Mouse (Mus musculus): Measurements from ENCODE around the gene Rps6kl1. TPM values are rescaled to one million over a fixed set of nuclear protein-coding genes. Genes with fewer than 3 reads are reported as not detected.
A peak's percentile ranks its signal among the peaks of the same experiment; 100 is the strongest.

The Rps6kl1 gene
- 1 to 10 TPM; 1.0 to 2.3 (median 1.8) TPM for total RNA-seq (2022)

GRCm38 (mm10) chr12:85151002-85151774 is at the start of gene Rps6kl1:
Gene Rps6kl1, minus strand, starts transcription at chr12:85151264.
- DNase-seq = no peak

- DNase-seq = no peak
These were observed 48.9 kb upstream of the Rps6kl1 start for GRCm38 (mm10) chr12:85199954-85200353.

GRCm38 (mm10) chr12:85197936-85198335 is 46.9 kb upstream of the Rps6kl1 start:
- DNase-seq = no peak

GRCm38 (mm10) chr12:85197371-85197770 is 46.3 kb upstream of the Rps6kl1 start:
- no peak for DNase-seq

- DNase-seq = no peak
These were observed 45.1 kb upstream of the Rps6kl1 start for GRCm38 (mm10) chr12:85196191-85196590.

- DNase-seq = no peak
These were observed 44.0 kb upstream of the Rps6kl1 start for GRCm38 (mm10) chr12:85195086-85195485.

GRCm38 (mm10) chr12:85194623-85195018 is 43.6 kb upstream of the Rps6kl1 start:
- DNase-seq = peak; percentile 37

GRCm38 (mm10) chr12:85193923-85194622 is 43.0 kb upstream of the Rps6kl1 start:
- no peak for DNase-seq

- DNase-seq = no peak
These were observed 42.1 kb upstream of the Rps6kl1 start for GRCm38 (mm10) chr12:85193146-85193545.

GRCm38 (mm10) chr12:85192461-85193108 is 41.5 kb upstream of the Rps6kl1 start:
- no peak for DNase-seq

GRCm38 (mm10) chr12:85190290-85190689 is 39.2 kb upstream of the Rps6kl1 start:
- DNase-seq = no peak

- no peak for DNase-seq
These were observed 35.3 kb upstream of the Rps6kl1 start for GRCm38 (mm10) chr12:85186361-85186760.

GRCm38 (mm10) chr12:85185810-85186209 is 34.7 kb upstream of the Rps6kl1 start:
- no peak for DNase-seq

- DNase-seq = no peak
These were observed 33.1 kb upstream of the Rps6kl1 start for GRCm38 (mm10) chr12:85184118-85184517.

- DNase-seq = no peak
These were observed 31.8 kb upstream of the Rps6kl1 start for GRCm38 (mm10) chr12:85182898-85183297.

GRCm38 (mm10) chr12:85182345-85182643 is 31.2 kb upstream of the Rps6kl1 start:
- DNase-seq = no peak

GRCm38 (mm10) chr12:85181475-85182344 is 30.6 kb upstream of the Rps6kl1 start:
- no peak for DNase-seq

GRCm38 (mm10) chr12:85178294-85178693 is 27.2 kb upstream of the Rps6kl1 start:
- no peak for DNase-seq

GRCm38 (mm10) chr12:85177740-85178239 is 26.7 kb upstream of the Rps6kl1 start, which contains the start of gene Pgf:
Gene Pgf, minus strand, starts transcription at chr12:85177790.
- DNase-seq = no peak

GRCm38 (mm10) chr12:85176846-85177523 is 25.9 kb upstream of the Rps6kl1 start:
- DNase-seq = no peak
